Mouse (Mus musculus): Measurements from ENCODE around the gene Smchd1. TPM values are rescaled to one million over a fixed set of nuclear protein-coding genes. Genes with fewer than 3 reads are reported as not detected.

Gene Smchd1
- polyA plus RNA-seq, 1 experiment from 2014 or later = 82.2 TPM

DNA sequence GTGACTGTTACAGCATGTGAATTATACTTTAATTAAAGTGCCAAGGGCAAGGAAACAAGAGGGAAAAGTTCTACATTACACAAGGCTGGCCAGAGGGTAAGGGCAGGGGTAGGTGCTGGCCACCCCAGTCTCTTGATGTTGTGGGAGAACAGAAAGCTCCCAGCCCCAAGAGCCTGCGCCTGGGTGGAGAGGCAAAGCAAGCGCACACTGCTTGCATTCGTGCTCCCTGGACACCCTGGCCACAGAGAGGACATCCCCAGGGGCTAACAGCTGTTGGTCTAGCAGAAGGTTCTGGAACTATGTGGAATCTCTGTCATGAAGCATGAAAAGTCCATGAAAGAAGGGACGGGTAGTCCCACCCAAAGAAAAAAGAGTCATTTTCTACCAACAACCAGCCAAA, 168.4 kb downstream of the Smchd1 start:
- Histone ChIP-seq H3K9me3 (no peaks in the 10 kb centered on the region), H3K27me3 (peaks cover 27% of the 10 kb centered on the region), H3K4me1 (peaks cover 27% of the 10 kb centered on the region), H3K9ac (no peak overlapping the region), H3K36me3 (replicated peaks) (no peaks in the 10 kb centered on the region), H3K27ac (no peak overlapping the region), H3K4me2 (no peak overlapping the region), H3K4me3 (replicated peaks) (no peak overlapping the region)
- ATAC-seq (ENCODE audit: low FRiP score) = no peak
- whole genome bisulfite sequencing = 96% methylated on average over 4 of the region's 4 CpGs

DNA sequence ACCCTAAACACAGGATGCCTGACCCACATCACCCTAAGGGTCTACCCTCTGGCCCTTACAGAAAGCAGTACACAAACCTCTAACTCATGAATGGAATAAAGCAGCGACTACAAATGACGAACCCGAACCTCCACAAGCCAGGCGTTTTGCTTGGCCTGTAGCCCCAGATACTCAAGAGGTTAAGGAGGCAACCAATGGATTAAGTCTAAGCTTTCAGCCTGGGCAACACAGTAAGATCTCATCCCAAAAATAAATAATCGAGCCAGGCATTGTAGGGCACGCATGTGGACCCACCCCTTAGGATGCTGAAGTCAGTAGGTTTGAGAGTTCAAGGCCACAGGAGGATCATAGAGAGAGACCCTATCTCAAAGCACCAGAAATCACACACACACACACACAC, 169.1 kb downstream of the Smchd1 start:
- no peak for ATAC-seq (ENCODE audit: low FRiP score)
- 85% methylated on average over 6 of the region's 6 CpGs for WGBS
- Histone ChIP-seq H3K4me1 (peaks cover 21% of the 10 kb centered on the region), H3K9ac (no peak overlapping the region), H3K4me2 (no peak overlapping the region), H3K27ac (no peak overlapping the region), H3K9me3 (no peaks in the 10 kb centered on the region), H3K27me3 (peaks cover 20% of the 10 kb centered on the region), H3K36me3 (replicated peaks) (no peaks in the 10 kb centered on the region), H3K4me3 (replicated peaks) (no peak overlapping the region)

DNA sequence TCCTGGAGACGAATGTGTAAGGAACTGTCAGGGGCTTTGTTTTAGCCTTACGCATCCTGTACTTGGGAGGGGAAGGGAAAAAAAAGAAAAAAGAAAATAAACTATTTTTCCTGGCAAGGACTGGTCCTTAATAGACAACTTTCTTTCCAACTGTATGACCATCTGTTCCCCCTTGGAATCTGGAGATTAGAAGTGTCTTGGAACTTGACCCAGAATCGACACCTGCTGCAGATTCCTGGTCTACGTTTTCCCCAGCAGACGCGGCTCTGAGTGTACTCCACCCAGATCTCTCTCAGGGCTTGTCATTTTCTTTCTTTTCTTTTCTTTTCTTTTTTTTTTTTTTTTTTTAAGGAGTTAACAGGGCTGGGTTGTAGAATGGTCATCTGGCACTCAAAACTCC, 171.7 kb downstream of the Smchd1 start:
- Histone ChIP-seq H3K9me3 (no peaks in the 10 kb centered on the region), H3K27me3 (no peaks in the 10 kb centered on the region)
- 73% methylated on average over 6 of the region's 6 CpGs for WGBS

DNA sequence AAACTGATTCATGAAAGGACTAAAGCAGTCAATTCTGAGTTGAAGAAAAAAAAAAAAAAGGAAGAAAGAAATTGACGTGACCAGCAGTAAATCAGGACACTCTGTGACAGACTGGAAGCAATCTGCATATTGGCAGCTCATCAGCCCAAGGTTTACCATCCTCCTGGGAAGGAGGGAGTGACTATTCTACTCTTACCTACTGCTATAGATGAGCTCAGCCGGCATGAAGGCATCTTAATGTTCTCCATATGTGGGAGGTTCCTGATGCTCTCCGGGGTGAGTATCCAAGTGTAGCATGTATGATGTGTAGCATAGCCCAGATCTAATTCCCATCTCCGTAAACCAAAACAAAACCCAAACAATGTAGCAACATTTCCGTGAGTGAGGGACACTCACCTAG, 173.7 kb downstream of the Smchd1 start:
- Histone ChIP-seq H3K27ac (no peak overlapping the region), H3K27me3 (no peaks in the 10 kb centered on the region), H3K4me1 (no peaks in the 10 kb centered on the region; the same call in 1 of the 2 replicates), H3K36me3 (replicated peaks) (no peaks in the 10 kb centered on the region), H3K4me2 (no peak overlapping the region), H3K9ac (no peak overlapping the region), H3K4me3 (replicated peaks) (no peak overlapping the region), H3K9me3 (no peaks in the 10 kb centered on the region)
- 79% methylated on average over 5 of the region's 5 CpGs for WGBS
- no peak for ATAC-seq (ENCODE audit: low FRiP score)

More for the DNA sequence above, 171.7 kb downstream of the Smchd1 start:
- Histone ChIP-seq H3K4me1 (no peaks in the 10 kb centered on the region; the same call in 1 of the 2 replicates), H3K36me3 (replicated peaks) (no peaks in the 10 kb centered on the region), H3K27ac (no peak overlapping the region), H3K4me2 (no peak overlapping the region), H3K4me3 (replicated peaks) (no peak overlapping the region), H3K9ac (no peak overlapping the region)
- ATAC-seq (ENCODE audit: low FRiP score) = no peak

DNA sequence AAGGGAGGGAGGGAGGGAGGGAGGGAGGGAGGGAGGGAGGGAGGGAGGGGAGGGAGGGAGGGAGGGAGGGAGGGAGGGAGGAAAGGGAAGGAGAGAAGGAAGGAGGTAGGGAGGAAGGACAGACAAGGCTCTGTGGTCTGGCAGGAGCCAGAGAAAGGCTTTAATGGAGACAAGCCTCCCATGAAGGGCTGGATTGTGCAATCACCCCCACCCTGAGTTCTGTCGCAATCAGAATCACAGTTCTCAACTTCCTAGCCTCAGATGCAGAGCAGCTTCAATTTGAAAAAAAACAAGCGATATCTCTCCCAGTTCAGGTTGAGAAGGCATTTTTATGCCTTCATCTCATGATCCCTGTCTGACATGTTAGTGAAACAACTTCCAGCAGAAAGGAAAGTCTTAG, 174.8 kb downstream of the Smchd1 start:
- no peak overlapping the region for H3K27ac ChIP-seq
- H3K9ac ChIP-seq = no peak overlapping the region
- H3K27me3 ChIP-seq = no peaks in the 10 kb centered on the region
- 85% methylated on average over 2 of the region's 2 CpGs for WGBS
- no peak for ATAC-seq (ENCODE audit: low FRiP score)
- no peaks in the 10 kb centered on the region for H3K36me3 ChIP-seq (replicated peaks)
- H3K4me3 ChIP-seq (replicated peaks) = no peak overlapping the region
- no peaks in the 10 kb centered on the region; the same call in 1 of the 2 replicates for H3K4me1 ChIP-seq
- H3K4me2 ChIP-seq = no peak overlapping the region
- no peaks in the 10 kb centered on the region for H3K9me3 ChIP-seq

DNA sequence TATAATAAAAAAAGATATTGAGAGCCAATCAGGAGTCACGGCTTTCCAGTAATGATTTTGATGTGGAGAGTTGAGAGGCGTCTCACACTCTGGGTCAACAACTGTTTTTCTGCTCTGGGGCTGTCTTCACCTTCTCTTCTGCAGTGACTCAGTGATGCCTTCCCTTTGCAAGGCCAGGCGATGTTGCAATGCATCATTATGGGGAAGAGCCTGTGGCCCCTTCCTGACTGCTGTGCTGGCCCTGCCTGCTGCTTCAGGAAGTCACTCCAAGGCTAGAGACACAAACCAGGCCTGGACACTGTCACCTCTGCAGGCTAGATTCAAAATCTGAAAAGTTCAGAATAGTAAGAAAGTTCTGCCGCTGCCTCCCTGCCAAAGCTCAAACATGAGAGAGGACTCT, 175.3 kb downstream of the Smchd1 start:
- Histone ChIP-seq H3K27me3 (no peaks in the 10 kb centered on the region), H3K36me3 (replicated peaks) (no peaks in the 10 kb centered on the region), H3K9ac (no peak overlapping the region), H3K9me3 (no peaks in the 10 kb centered on the region), H3K27ac (no peak overlapping the region), H3K4me3 (replicated peaks) (no peak overlapping the region), H3K4me2 (no peak overlapping the region), H3K4me1 (no peaks in the 10 kb centered on the region; the same call in 1 of the 2 replicates)
- 95% methylated on average over 4 of the region's 4 CpGs for WGBS
- no peak for ATAC-seq (ENCODE audit: low FRiP score)

DNA sequence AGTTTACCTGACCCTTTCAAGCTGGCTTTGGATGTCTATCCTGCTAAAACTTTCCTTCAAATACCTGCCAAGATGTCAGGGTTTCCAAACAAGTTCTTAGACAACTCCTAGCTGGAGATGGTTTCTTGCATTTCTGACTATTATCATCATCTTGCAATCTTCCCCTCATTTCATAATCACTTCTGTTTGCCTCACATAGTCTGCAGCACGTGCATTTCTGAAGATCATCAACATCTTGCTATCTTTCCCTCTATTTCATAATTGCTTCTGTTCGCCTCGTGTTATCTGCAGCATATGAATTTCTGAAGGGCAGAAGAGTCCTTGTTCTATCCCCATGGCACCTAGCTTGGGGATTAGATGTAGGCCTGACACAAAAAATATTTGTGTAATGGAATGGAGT, 180.6 kb downstream of the Smchd1 start:
- H3K27ac ChIP-seq = no peak overlapping the region
- no peaks in the 10 kb centered on the region for H3K9me3 ChIP-seq
- no peak overlapping the region for H3K9ac ChIP-seq
- H3K36me3 ChIP-seq (replicated peaks) = no peaks in the 10 kb centered on the region
- no peak overlapping the region for H3K4me2 ChIP-seq
- no peak for ATAC-seq (ENCODE audit: low FRiP score)
- WGBS = 91% methylated on average over 3 of the region's 3 CpGs
- no peaks in the 10 kb centered on the region for H3K27me3 ChIP-seq
- H3K4me1 ChIP-seq = 0 out of 2 replicates have a peak, but pooled peaks cover 1% of the 10 kb centered on the region
- no peak overlapping the region for H3K4me3 ChIP-seq (replicated peaks)

Other genes starting within 250 kb of the Smchd1 start
- 5.5 and 6.1 TPM in 2 replicates for gene Emilin2, start 163.4 kb downstream of the Smchd1 start, polyA plus RNA-seq (2016; fragmentation: Nextera tagmentation; extraction: Ambion mirVana)
- gene Gm4707, start 15.4 kb downstream of the Smchd1 start, polyA plus RNA-seq (2016; fragmentation: Nextera tagmentation; extraction: Ambion mirVana) = 5.3 and 6.3 TPM in 2 replicates
- gene Ndc80, start 51.5 kb upstream of the Smchd1 start, polyA plus RNA-seq (2016; fragmentation: Nextera tagmentation; extraction: Ambion mirVana) = 55.6 and 62.5 TPM in 2 replicates
- 1.2 and 1.3 TPM in 2 replicates for gene Spdya, start 76.7 kb upstream of the Smchd1 start, polyA plus RNA-seq (2016; fragmentation: Nextera tagmentation; extraction: Ambion mirVana)
- gene Wdr43, start 140.6 kb upstream of the Smchd1 start, polyA plus RNA-seq (2016; fragmentation: Nextera tagmentation; extraction: Ambion mirVana) = 79.9 and 80.0 TPM in 2 replicates
- 0.15 and 0.29 TPM in 2 replicates for gene Togaram2, start 197.9 kb upstream of the Smchd1 start, polyA plus RNA-seq (2016; fragmentation: Nextera tagmentation; extraction: Ambion mirVana)

All from forebrain, embryonic 12.5 days (tissue).